8 mouse cellular contexts compared by ENCODE assay signal in genomic region chr1:78567834-78568507, GRCm38 (mm10). TPM values are rescaled to one million over a fixed set of nuclear protein-coding genes. Genes with fewer than 3 reads are reported as not detected.
A peak's percentile ranks its signal among the peaks of the same experiment; 100 is the strongest.
DNase-seq lines count a peak whose midpoint lies in the region; ATAC-seq and TF ChIP-seq lines count a peak whose summit lies in the region.
"Had no signal": no experiment of that assay in that cellular context is flagged by ENCODE, and none has a peak within 500 bp of the region (broad histone marks: within the 10 kb centered on the region; RNA-seq: fewer than 3 reads in every experiment).

No protein-coding gene starts in this region.

- no peak overlapping the region for H3K27ac ChIP-seq in midbrain, postnatal 0 days (ENCODE audit: low read depth, low read length)
- no peak overlapping the region for H3K27ac ChIP-seq in midbrain, embryonic 15.5 days

- WGBS in midbrain, postnatal 0 days = 31% methylated on average over 8 of the region's 8 CpGs
- WGBS in midbrain, embryonic 15.5 days = 36% methylated on average over 8 of the region's 8 CpGs

- no peak for TF ChIP-seq CTCF in midbrain, postnatal 0 days (IDR thresholded peaks at IDR 0.05)

- no peak overlapping the region for H3K9ac ChIP-seq in midbrain, postnatal 0 days (replicated peaks; ENCODE audit: low read length, poor library complexity, severe bottlenecking)
- H3K9ac ChIP-seq in midbrain, embryonic 15.5 days = no peak overlapping the region

- no peaks in the 10 kb centered on the region for H3K27me3 ChIP-seq in midbrain, postnatal 0 days (ENCODE audit: insufficient read depth, low read length)
- no peaks in the 10 kb centered on the region for H3K27me3 ChIP-seq in midbrain, embryonic 15.5 days (replicated peaks)

- ATAC-seq in midbrain, postnatal 0 days (ENCODE audit: low FRiP score) = no peak; the same call in 1 of the 2 replicates
- ATAC-seq in midbrain, embryonic 15.5 days (replicated peaks) = no peak

- no peaks in the 10 kb centered on the region for H3K9me3 ChIP-seq in midbrain, postnatal 0 days (ENCODE audit: low read length)
- no peaks in the 10 kb centered on the region for H3K9me3 ChIP-seq in midbrain, embryonic 15.5 days

- peak; percentile 15 for DNase-seq in midbrain, postnatal 0 days (ENCODE audit: low spot score)
- DNase-seq in cerebellum, adult 9-10 months = peak; percentile 80
- peak; percentile 51 for DNase-seq in heart, adult 8-10 months (ENCODE audit: low spot score)
- peak; percentile 50 for DNase-seq in mesoderm, embryonic 11.5 days (ENCODE audit: low read depth, low spot score)
- no peak for DNase-seq in spleen, adult 18-20 months
- DNase-seq in thymus, postnatal 4 days = no peak

- H3K4me1 ChIP-seq in midbrain, postnatal 0 days (ENCODE audit: insufficient read depth, low read length) = no peaks in the 10 kb centered on the region
- H3K4me1 ChIP-seq in midbrain, embryonic 15.5 days = 0 out of 2 replicates have a peak, but pooled peaks cover 3% of the 10 kb centered on the region

- no peak overlapping the region for H3K4me3 ChIP-seq in midbrain, postnatal 0 days (ENCODE audit: low read depth, low read length)
- no peak overlapping the region for H3K4me3 ChIP-seq in midbrain, embryonic 15.5 days

- no peaks in the 10 kb centered on the region for H3K36me3 ChIP-seq in midbrain, postnatal 0 days (ENCODE audit: insufficient read depth, low read length)
- H3K36me3 ChIP-seq in midbrain, embryonic 15.5 days (replicated peaks) = no peaks in the 10 kb centered on the region

- no peak overlapping the region for H3K4me2 ChIP-seq in midbrain, postnatal 0 days (ENCODE audit: low read depth, low read length, poor library complexity, severe bottlenecking)
- H3K4me2 ChIP-seq in midbrain, embryonic 15.5 days = no peak overlapping the region

RNA-seq across cellular contexts. Expression of gene BC035947, which starts 56.0 kb away (rescaled TPM):
- 1.3 and 3.0 TPM in 2 replicates for total RNA-seq in midbrain, postnatal 0 days (2014; rRNA removed)
- 1.2 and 1.4 TPM in 2 replicates for polyA plus RNA-seq in midbrain, postnatal 0 days (2015; fragmentation: Nextera tagmentation; extraction: Ambion mirVana)
- 1.3 and 1.8 TPM in 2 replicates for polyA plus RNA-seq in midbrain, embryonic 15.5 days (2015; fragmentation: Nextera tagmentation; extraction: Ambion mirVana)
- not detected for total RNA-seq in heart, adult 8-10 months (2022)

RNA-seq across cellular contexts. Expression of gene Mogat1, which starts 57.2 kb away (rescaled TPM):
- 0.22 TPM in 1 of 2 replicates, not detected in the other for total RNA-seq in midbrain, postnatal 0 days (2014; rRNA removed)
- polyA plus RNA-seq in midbrain, postnatal 0 days (2015; fragmentation: Nextera tagmentation; extraction: Ambion mirVana) = 0.50 and 1.3 TPM in 2 replicates
- polyA plus RNA-seq in midbrain, embryonic 15.5 days (2015; fragmentation: Nextera tagmentation; extraction: Ambion mirVana) = 0.40 and 0.80 TPM in 2 replicates
- not detected for total RNA-seq in heart, adult 8-10 months (2022)
- total RNA-seq: layer of hippocampus, postnatal 36 days had no signal

Comparison
In these comparisons a context has a peak if more than half of its experiments do, and no peak if none do; other contexts are left out.
1. DNase-seq: peak in midbrain, postnatal 0 days (single experiment), cerebellum, adult 9-10 months (single experiment), heart, adult 8-10 months (single experiment) and mesoderm, embryonic 11.5 days (single experiment); none in spleen, adult 18-20 months (0 of 2) and thymus, postnatal 4 days (single experiment).